Mouse (Mus musculus) liver, postnatal 0 days (tissue): ENCODE measurements around the gene Taok1.

Experiments used
- CTCF ChIP-seq: sonication (generic); IDR thresholded peaks from 2 replicates; pipeline ENCODE4 v1.5.1; 2016; ENCODE audit warnings: antibody characterized with exemption, low read depth
- EP300 ChIP-seq: IDR thresholded peaks from 2 replicates; pipeline ENCODE4 v1.6.1; 2016; ENCODE audit warnings: antibody characterized with exemption, low read depth, mild to moderate bottlenecking

GRCm38 (mm10) chr11:77645481-77645880, 37.9 kb upstream of the Taok1 start:
- TF ChIP-seq CTCF = no peak
- no peak for TF ChIP-seq EP300
